Mouse (Mus musculus): ENCODE data around the gene Slc22a14. TPM values are rescaled to one million over a fixed set of nuclear protein-coding genes. Genes with fewer than 3 reads are reported as not detected.
A peak's percentile ranks its signal among the peaks of the same experiment; 100 is the strongest.

Gene Slc22a14
- not detected in 2 replicates for polyA plus RNA-seq (2014; fragmentation: Nextera tagmentation; extraction: Ambion mirVana)

DNA sequence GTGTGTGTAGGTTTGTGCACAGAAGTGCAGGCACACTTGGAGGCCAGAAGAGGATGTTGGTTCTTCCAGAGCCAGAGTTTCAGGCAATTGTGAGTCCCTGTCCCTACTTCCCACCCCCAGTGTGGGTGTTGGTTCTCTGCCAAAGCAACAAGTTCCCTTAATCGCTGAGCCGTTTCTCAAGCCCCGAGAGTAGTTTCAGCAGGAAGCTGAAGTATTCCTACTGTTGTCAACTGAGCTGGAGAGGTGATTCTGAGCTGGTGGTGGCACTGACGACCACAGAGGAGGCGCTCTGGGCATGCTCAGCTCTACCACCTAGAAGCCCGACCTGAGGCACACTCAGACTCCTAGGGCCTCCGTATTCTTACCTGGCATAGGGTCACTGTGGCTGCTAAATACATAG, at the start of gene Slc22a14:
Gene Slc22a14, minus strand, starts transcription at position 270 of the 400 bp plus-strand sequence.
- no peak for ATAC-seq (ENCODE audit: low FRiP score)
- WGBS, result 82% methylated on average over 7 of the region's 7 CpGs
- H3K27me3 ChIP-seq (ENCODE audit: control insufficient read depth, insufficient read depth, low read length), result no peaks in the 10 kb centered on the region
- H3K9ac ChIP-seq (ENCODE audit: low read depth, low read length), result no peak within 1 kb of the TSS
- H3K4me3 ChIP-seq (ENCODE audit: low read depth, low read length), result no peak within 1 kb of the TSS
- H3K27ac ChIP-seq (ENCODE audit: low read depth, low read length), result no peak within 1 kb of the TSS
- H3K4me2 ChIP-seq (replicated peaks; ENCODE audit: low read depth, low read length), result no peak within 1 kb of the TSS
- H3K4me1 ChIP-seq (replicated peaks; ENCODE audit: control insufficient read depth, insufficient read depth, low read length), result no peaks in the 10 kb centered on the region
- no peaks in the 10 kb centered on the region for H3K36me3 ChIP-seq (ENCODE audit: control insufficient read depth, insufficient read depth, low read length)
- H3K9me3 ChIP-seq (ENCODE audit: control insufficient read depth, low read length), result no peaks in the 10 kb centered on the region
- no peak for DNase-seq (ENCODE audit: low spot score)

DNA sequence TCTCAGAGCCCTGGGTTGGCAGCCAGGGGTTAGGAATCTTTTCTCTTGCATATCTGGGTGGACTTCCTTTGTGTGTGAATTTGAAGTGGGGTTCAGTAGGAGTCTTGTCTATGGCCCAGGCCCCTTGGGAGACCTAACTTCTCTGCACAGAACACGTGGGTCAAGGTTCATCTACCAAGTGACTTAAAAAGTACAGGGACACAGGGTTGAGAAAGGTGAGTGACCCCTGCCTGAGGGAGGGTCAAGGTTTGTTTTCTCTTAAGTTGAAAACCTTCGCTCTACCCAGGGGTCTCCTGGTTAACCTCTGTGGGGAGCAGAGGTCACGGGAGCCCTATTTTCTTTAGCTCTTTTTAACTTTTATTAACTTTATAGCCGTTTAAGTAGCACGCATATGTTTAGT, 44.5 kb upstream of the Slc22a14 start:
- WGBS, result 71% methylated on average over 5 of the region's 5 CpGs
- Histone ChIP-seq H3K27me3 (ENCODE audit: control insufficient read depth, insufficient read depth, low read length) (no peaks in the 10 kb centered on the region), H3K27ac (ENCODE audit: low read depth, low read length) (no peak overlapping the region), H3K4me2 (replicated peaks; ENCODE audit: low read depth, low read length) (no peak overlapping the region; the same call in 1 of the 2 replicates), H3K36me3 (ENCODE audit: control insufficient read depth, insufficient read depth, low read length) (0 out of 2 replicates have a peak, but pooled peaks cover 4% of the 10 kb centered on the region), H3K4me1 (replicated peaks; ENCODE audit: control insufficient read depth, insufficient read depth, low read length) (no peaks in the 10 kb centered on the region), H3K9me3 (ENCODE audit: control insufficient read depth, low read length) (no peaks in the 10 kb centered on the region), H3K9ac (ENCODE audit: low read depth, low read length) (no peak overlapping the region), H3K4me3 (ENCODE audit: low read depth, low read length) (no peak overlapping the region)
- DNase-seq (ENCODE audit: low spot score), result no peak
- no peak for ATAC-seq (ENCODE audit: low FRiP score)

DNA sequence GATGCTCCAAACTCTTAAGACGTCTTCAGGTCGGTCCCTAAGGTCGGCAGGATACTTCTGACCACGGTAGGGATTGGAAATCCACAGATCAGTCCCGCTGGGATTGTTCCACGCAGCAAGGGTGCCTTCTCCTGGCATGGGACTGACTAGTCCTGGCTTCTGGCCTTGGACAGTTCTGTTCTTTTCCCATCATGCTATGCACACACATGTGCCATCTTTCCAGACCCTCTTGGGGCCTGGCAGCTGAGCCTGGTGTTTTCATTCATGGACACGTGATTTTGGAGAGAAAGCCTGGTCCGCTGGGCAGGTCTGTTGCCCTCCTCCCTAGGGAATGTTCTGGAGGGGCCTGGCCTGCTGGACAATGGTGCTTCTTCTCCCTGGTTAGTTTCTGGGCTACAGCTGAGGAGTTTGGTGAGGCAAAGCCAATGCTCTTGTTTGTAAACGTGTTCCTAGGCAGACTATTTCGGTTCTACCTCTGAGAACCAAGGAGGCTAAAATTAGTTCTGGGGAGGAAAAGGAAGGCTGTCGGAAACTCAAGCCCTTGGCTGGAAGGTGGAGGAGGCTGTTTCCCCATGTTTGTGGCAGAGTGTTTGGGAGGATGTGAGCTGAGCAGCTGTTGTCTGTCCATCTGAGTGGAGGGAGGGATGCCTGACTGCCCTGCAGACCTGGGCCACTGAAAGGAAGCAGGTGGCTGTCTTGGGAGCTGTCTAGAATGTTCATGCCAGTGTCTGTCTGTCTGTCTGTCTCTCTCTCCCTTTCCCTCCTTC, 43.7 kb upstream of the Slc22a14 start:
- Histone ChIP-seq H3K36me3 (ENCODE audit: control insufficient read depth, insufficient read depth, low read length) (0 out of 2 replicates have a peak, but pooled peaks cover 4% of the 10 kb centered on the region), H3K27me3 (ENCODE audit: control insufficient read depth, insufficient read depth, low read length) (no peaks in the 10 kb centered on the region), H3K9ac (ENCODE audit: low read depth, low read length) (no peak overlapping the region), H3K4me2 (replicated peaks; ENCODE audit: low read depth, low read length) (no peak overlapping the region), H3K27ac (ENCODE audit: low read depth, low read length) (no peak overlapping the region), H3K4me3 (ENCODE audit: low read depth, low read length) (no peak overlapping the region), H3K4me1 (replicated peaks; ENCODE audit: control insufficient read depth, insufficient read depth, low read length) (peaks cover 2% of the 10 kb centered on the region; the same call in 1 of the 2 replicates), H3K9me3 (ENCODE audit: control insufficient read depth, low read length) (no peaks in the 10 kb centered on the region)
- ATAC-seq (ENCODE audit: low FRiP score) (no peak), DNase-seq (ENCODE audit: low spot score) (no peak)
- WGBS, result 86% methylated on average over 11 of the region's 11 CpGs

DNA sequence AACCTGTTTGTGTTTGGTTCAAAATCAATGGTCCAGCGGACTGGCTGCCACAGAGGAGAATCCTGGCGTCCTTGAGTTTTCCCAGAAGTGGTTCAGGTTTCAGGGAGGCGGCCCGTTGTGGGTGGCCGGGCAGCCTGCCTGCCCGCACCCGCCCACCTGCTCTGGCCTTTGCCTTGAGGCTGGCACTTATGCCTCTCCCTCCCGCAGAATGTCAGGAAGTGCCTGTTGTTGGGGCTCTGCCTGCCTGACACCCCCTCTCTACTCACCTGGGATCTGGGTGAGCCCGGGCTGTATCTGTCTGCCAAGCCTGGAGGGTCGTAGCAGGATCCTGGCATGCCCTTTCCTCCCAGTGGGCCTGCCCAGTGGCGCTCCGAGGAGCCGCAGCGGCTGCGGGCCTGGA, 42.5 kb upstream of the Slc22a14 start:
- no peak for DNase-seq (ENCODE audit: low spot score)
- H3K9ac ChIP-seq (ENCODE audit: low read depth, low read length), result 0 out of 2 replicates have a peak overlapping the region, but pooled peaks have one; percentile 7
- no peaks in the 10 kb centered on the region for H3K27me3 ChIP-seq (ENCODE audit: control insufficient read depth, insufficient read depth, low read length)
- no peak for ATAC-seq (ENCODE audit: low FRiP score)
- no peak overlapping the region for H3K4me2 ChIP-seq (replicated peaks; ENCODE audit: low read depth, low read length)
- H3K4me3 ChIP-seq (ENCODE audit: low read depth, low read length), result no peak overlapping the region; the same call in 1 of the 2 replicates
- H3K9me3 ChIP-seq (ENCODE audit: control insufficient read depth, low read length), result no peaks in the 10 kb centered on the region
- peaks cover 6% of the 10 kb centered on the region; the same call in 1 of the 2 replicates for H3K4me1 ChIP-seq (replicated peaks; ENCODE audit: control insufficient read depth, insufficient read depth, low read length)
- WGBS, result 78% methylated on average over 15 of the region's 15 CpGs
- H3K36me3 ChIP-seq (ENCODE audit: control insufficient read depth, insufficient read depth, low read length), result 0 out of 2 replicates have a peak, but pooled peaks cover 4% of the 10 kb centered on the region
- no peak overlapping the region for H3K27ac ChIP-seq (ENCODE audit: low read depth, low read length)

DNA sequence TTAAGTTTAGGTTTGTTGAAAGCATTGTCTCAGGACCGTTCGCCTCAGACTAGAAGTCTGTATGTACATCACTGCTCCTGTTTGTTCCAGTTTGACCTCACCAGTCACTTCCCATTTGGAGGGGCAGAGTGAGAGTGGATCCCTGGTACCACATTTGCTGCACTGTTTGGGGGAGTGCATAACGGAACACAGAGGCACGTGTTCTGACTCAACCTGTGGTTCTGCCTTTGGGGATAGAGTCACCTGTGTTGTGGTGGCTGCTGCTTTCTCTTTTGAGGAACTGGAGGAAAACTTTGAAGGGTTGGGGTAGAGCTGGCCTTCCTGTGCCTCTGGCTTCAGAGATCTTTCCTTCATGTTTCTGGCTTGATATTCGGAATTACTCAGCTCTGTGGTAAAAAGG, 38.7 kb upstream of the Slc22a14 start:
- DNase-seq (ENCODE audit: low spot score) (no peak), ATAC-seq (ENCODE audit: low FRiP score) (no peak)
- no peak overlapping the region; the same call in 1 of the 2 replicates for H3K9ac ChIP-seq (ENCODE audit: low read depth, low read length)
- H3K4me3 ChIP-seq (ENCODE audit: low read depth, low read length), result peak overlapping the region; percentile 98
- H3K9me3 ChIP-seq (ENCODE audit: control insufficient read depth, low read length), result no peaks in the 10 kb centered on the region
- no peak overlapping the region for H3K27ac ChIP-seq (ENCODE audit: low read depth, low read length)
- no peaks in the 10 kb centered on the region for H3K27me3 ChIP-seq (ENCODE audit: control insufficient read depth, insufficient read depth, low read length)
- no peaks in the 10 kb centered on the region for H3K36me3 ChIP-seq (ENCODE audit: control insufficient read depth, insufficient read depth, low read length)
- peak overlapping the region; percentile 72 for H3K4me2 ChIP-seq (replicated peaks; ENCODE audit: low read depth, low read length)
- 65% methylated on average over 5 of the region's 5 CpGs for WGBS
- H3K4me1 ChIP-seq (replicated peaks; ENCODE audit: control insufficient read depth, insufficient read depth, low read length), result peaks cover 6% of the 10 kb centered on the region; the same call in 1 of the 2 replicates

DNA sequence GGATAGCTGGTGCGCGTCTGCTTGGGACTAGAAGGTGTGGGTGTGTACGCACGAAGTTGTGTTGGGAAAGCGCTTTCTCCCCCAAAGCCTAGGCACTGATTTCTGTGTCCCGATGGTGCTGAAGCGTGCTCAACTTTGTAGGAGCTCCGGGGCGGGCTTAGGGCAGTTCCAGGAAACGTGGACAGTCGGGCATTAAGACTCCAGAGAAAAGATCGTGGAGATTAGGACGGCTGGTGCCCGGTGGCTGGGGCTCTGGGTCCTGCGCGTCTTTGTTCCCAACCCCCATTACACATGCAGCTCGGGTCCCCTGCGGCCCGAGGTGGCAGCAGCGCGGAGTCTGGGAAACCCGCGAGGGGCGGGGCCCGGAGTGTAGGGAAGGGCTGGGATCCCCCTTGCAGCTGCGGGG, 37.9 kb upstream of the Slc22a14 start:
- Histone ChIP-seq H3K27me3 (ENCODE audit: control insufficient read depth, insufficient read depth, low read length) (no peaks in the 10 kb centered on the region), H3K36me3 (ENCODE audit: control insufficient read depth, insufficient read depth, low read length) (no peaks in the 10 kb centered on the region), H3K4me1 (replicated peaks; ENCODE audit: control insufficient read depth, insufficient read depth, low read length) (peaks cover 6% of the 10 kb centered on the region; the same call in 1 of the 2 replicates), H3K27ac (ENCODE audit: low read depth, low read length) (peak overlapping the region; percentile 98), H3K4me3 (ENCODE audit: low read depth, low read length) (peak overlapping the region; percentile 98), H3K9me3 (ENCODE audit: control insufficient read depth, low read length) (no peaks in the 10 kb centered on the region), H3K9ac (ENCODE audit: low read depth, low read length) (peak overlapping the region; percentile 100), H3K4me2 (replicated peaks; ENCODE audit: low read depth, low read length) (peak overlapping the region; percentile 72)
- 0% methylated on average over 26 of the region's 26 CpGs for WGBS
- ATAC-seq (ENCODE audit: low FRiP score), result peak; percentile 62
- peak; percentile 89 for DNase-seq (ENCODE audit: low spot score)

DNA sequence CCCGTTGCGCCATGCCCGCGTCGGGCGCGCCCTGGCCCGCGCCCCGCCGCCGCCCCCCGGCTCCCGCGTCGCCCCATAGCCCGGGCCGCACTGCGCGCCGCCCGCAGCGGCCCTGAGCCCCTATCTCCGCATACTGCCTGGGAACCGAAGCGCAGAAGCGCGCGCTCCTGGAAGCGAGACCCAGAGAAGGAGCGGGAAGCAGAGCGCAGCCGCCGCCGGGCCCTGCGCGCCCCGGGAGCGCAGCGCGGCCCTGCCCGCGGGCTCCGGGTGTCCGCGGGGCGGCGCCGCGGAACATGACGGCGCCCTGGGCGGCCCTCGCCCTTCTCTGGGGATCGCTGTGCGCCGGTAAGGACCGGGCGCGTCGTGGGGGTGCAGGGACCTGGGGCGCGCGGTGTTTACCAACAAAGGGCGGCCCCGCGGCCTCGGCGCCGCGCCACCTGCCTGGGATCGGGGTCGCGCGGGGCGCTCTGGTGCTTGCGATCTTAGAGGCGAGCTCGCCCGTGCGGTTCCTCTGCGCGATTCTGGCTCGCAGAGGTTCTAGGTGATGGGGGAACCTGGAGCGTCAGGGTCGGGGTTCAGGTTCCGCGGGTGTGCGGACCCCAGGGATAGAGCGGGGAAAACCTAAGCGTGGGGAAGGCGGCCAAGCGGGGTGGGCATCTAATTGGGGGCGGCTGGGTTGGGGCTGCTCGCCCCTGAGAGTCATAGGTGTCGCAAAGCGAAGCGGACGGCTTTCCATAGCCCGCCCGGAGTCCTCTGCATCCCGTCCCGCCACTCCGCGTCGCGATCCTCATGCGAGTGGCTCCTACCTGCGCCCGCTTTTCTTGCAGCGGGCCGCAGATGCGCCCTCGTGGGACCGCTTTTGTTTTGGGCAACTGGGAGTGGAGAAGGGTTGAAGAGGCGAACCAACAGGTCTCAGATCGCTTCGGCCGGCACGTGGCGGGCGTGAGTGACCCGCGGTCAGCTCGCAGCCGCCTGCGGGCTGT, 37.2 kb upstream of the Slc22a14 start:
- DNase-seq (ENCODE audit: low spot score), result peak; percentile 76
- Histone ChIP-seq H3K27me3 (ENCODE audit: control insufficient read depth, insufficient read depth, low read length) (no peaks in the 10 kb centered on the region), H3K9ac (ENCODE audit: low read depth, low read length) (peak overlapping the region; percentile 100), H3K4me1 (replicated peaks; ENCODE audit: control insufficient read depth, insufficient read depth, low read length) (peaks cover 6% of the 10 kb centered on the region; the same call in 1 of the 2 replicates), H3K4me3 (ENCODE audit: low read depth, low read length) (peak overlapping the region; percentile 98), H3K4me2 (replicated peaks; ENCODE audit: low read depth, low read length) (peak overlapping the region; percentile 72), H3K27ac (ENCODE audit: low read depth, low read length) (peak overlapping the region; percentile 98), H3K9me3 (ENCODE audit: control insufficient read depth, low read length) (no peaks in the 10 kb centered on the region), H3K36me3 (ENCODE audit: control insufficient read depth, insufficient read depth, low read length) (no peaks in the 10 kb centered on the region)
- ATAC-seq (ENCODE audit: low FRiP score), result peak; percentile 11
- WGBS, result under 1% methylated on average over 114 of the region's 127 CpGs

DNA sequence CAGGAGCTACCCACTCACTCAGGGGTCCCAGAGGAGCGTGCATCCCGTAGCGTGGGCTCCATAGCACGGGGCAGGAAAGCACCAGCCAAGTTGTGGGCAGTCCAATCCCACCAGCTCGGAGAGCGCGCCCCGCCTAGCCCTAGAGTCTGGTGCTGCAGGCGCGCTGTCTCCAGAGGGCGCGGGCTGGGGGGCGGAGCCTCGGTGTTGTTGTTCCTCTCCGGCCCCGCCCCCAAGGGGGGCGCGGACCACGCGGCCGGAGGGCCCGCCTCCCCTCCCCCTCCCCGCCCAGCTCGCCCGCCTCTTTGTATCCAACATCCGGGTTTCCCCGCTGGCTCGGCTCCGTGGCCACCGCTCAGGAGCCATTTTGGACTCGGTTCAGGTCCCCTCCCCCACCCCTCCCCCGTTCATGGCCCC, 36.5 kb upstream of the Slc22a14 start, which contains the start of gene Acvr2b:
Gene Acvr2b, plus strand, starts transcription at position 318 of the 414 bp plus-strand sequence.
- peaks cover 6% of the 10 kb centered on the region; the same call in 1 of the 2 replicates for H3K4me1 ChIP-seq (replicated peaks; ENCODE audit: control insufficient read depth, insufficient read depth, low read length)
- under 1% methylated on average over 25 of the region's 32 CpGs for WGBS
- H3K36me3 ChIP-seq (ENCODE audit: control insufficient read depth, insufficient read depth, low read length), result no peaks in the 10 kb centered on the region
- no peaks in the 10 kb centered on the region for H3K9me3 ChIP-seq (ENCODE audit: control insufficient read depth, low read length)
- ATAC-seq (ENCODE audit: low FRiP score), result peak; percentile 96
- peak within 1 kb of the TSS; percentile 98 for H3K27ac ChIP-seq (ENCODE audit: low read depth, low read length)
- H3K9ac ChIP-seq (ENCODE audit: low read depth, low read length), result peak within 1 kb of the TSS; percentile 100
- peak within 1 kb of the TSS; percentile 72 for H3K4me2 ChIP-seq (replicated peaks; ENCODE audit: low read depth, low read length)
- DNase-seq (ENCODE audit: low spot score), result peak; percentile 100
- no peaks in the 10 kb centered on the region for H3K27me3 ChIP-seq (ENCODE audit: control insufficient read depth, insufficient read depth, low read length)
- H3K4me3 ChIP-seq (ENCODE audit: low read depth, low read length), result peak within 1 kb of the TSS; percentile 98

Data from hindbrain, embryonic 11.5 days (tissue).